Mouse (Mus musculus): Measurements from ENCODE around the gene Pla2g10. TPM values are rescaled to one million over a fixed set of nuclear protein-coding genes. Genes with fewer than 3 reads are reported as not detected.

Gene Pla2g10
- polyA plus RNA-seq, 1 experiment, result not detected

GRCm38 (mm10) chr16:13729428-13729827 lies 1.4 kb downstream of the Pla2g10 start:
- TF ChIP-seq TCF12 (IDR thresholded peaks at IDR 0.05; ENCODE audit: insufficient read depth, poor library complexity, severe bottlenecking) (no peak), REST (IDR thresholded peaks at IDR 0.05; ENCODE audit: insufficient read depth, insufficient read length) (no peak), MYOD1 (IDR thresholded peaks at IDR 0.05; ENCODE audit: control insufficient read depth in 1 of 3, insufficient read length in 2 of 3, low read depth in 2 of 3) (no peak), MYOG (IDR thresholded peaks at IDR 0.05; ENCODE audit: control insufficient read depth in 1 of 3, insufficient read depth in 1 of 3, insufficient read length in 2 of 3, low read depth in 2 of 3) (no peak), MAX (IDR thresholded peaks at IDR 0.05; ENCODE audit: low read depth) (no peak), E2F4 (IDR thresholded peaks at IDR 0.05; ENCODE audit: insufficient read depth) (no peak), USF1 (IDR thresholded peaks at IDR 0.05; ENCODE audit: low read depth) (no peak), POLR2AphosphoS2 (IDR thresholded peaks at IDR 0.05; ENCODE audit: insufficient read length, low read depth) (no peak), SRF (IDR thresholded peaks at IDR 0.05; ENCODE audit: control insufficient read depth, insufficient read length, low read depth) (no peak), TCF3 (IDR thresholded peaks at IDR 0.05; ENCODE audit: insufficient read length, low read depth) (no peak), CEBPB (IDR thresholded peaks at IDR 0.05; ENCODE audit: insufficient read depth, poor library complexity, severe bottlenecking) (no peak), POLR2A (IDR thresholded peaks at IDR 0.05; ENCODE audit: insufficient read length, low read depth) (no peak)
- Histone ChIP-seq H3ac (ENCODE audit: control insufficient read depth, insufficient read length) (no peak overlapping the region), H3K4me2 (ENCODE audit: low read depth) (no peak overlapping the region), H3K36me3 (ENCODE audit: control insufficient read depth, insufficient read depth) (no peaks in the 10 kb centered on the region), H3K4me3 (no peak overlapping the region), H3K27me3 (ENCODE audit: control insufficient read depth, insufficient read depth, insufficient read length) (peaks cover 9% of the 10 kb centered on the region), H3K79me2 (ENCODE audit: control insufficient read depth, insufficient read depth) (no peaks in the 10 kb centered on the region)

DNA sequence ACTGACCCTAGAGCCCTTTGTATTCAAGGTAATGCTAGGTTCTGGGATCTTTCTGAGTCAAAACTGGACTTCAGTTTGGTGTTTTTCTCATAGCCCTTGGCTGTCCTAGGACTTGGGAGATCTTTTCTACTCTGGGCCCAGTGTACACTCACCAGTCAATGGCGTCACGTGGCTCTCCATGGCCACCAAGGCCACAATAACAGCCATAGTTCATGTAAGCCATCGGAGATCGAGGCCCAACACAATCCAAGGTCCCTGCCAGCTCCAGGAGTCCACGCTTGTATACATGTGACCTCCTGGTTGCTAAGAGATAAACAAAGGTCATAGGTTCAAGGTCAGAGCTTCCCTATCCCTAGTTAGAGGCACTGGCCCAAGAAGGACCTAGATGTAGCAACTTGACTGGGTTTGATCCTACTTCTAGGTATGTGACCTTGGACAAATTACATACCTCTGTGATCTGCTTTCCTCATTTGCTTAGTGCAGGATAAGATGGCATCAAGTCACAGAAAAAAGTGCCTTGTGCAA lies 2.9 kb downstream of the Pla2g10 start:
- peaks cover 9% of the 10 kb centered on the region for H3K27me3 ChIP-seq (ENCODE audit: control insufficient read depth, insufficient read depth, insufficient read length)
- H3ac ChIP-seq (ENCODE audit: control insufficient read depth, insufficient read length), result no peak overlapping the region

DNA sequence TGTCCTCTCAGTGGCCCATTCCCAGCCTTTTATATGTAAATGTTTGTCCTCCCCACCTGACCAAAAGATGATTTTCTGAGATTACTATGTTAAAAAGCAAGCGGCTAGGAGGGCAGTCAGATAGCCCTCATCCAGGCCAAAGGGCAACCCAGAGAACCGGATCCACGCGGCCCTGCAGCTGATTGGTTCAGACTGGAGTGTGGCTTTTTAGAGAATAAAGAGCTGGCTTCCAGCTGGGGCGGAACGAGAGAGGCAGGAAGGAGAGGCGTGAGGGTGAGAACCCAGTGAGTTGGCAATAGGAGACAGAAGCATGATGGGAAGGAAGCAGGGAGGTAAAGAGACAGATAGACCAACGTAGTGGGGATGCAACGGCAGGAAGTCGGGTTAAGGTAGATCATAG lies 7.8 kb downstream of the Pla2g10 start:
- no peaks in the 10 kb centered on the region for H3K79me2 ChIP-seq (ENCODE audit: control insufficient read depth, insufficient read depth)
- no peak overlapping the region for H3K4me3 ChIP-seq
- no peak for TF ChIP-seq MYOG (IDR thresholded peaks at IDR 0.05; ENCODE audit: control insufficient read depth in 1 of 3, insufficient read depth in 1 of 3, insufficient read length in 2 of 3, low read depth in 2 of 3)
- no peak for TF ChIP-seq TCF12 (IDR thresholded peaks at IDR 0.05; ENCODE audit: insufficient read depth, poor library complexity, severe bottlenecking)
- TF ChIP-seq SRF (IDR thresholded peaks at IDR 0.05; ENCODE audit: control insufficient read depth, insufficient read length, low read depth), result no peak
- no peak for TF ChIP-seq POLR2AphosphoS2 (IDR thresholded peaks at IDR 0.05; ENCODE audit: insufficient read length, low read depth)
- TF ChIP-seq MAX (IDR thresholded peaks at IDR 0.05; ENCODE audit: low read depth), result no peak
- TF ChIP-seq E2F4 (IDR thresholded peaks at IDR 0.05; ENCODE audit: insufficient read depth), result no peak
- TF ChIP-seq REST (IDR thresholded peaks at IDR 0.05; ENCODE audit: insufficient read depth, insufficient read length), result no peak
- TF ChIP-seq MYOD1 (IDR thresholded peaks at IDR 0.05; ENCODE audit: control insufficient read depth in 1 of 3, insufficient read length in 2 of 3, low read depth in 2 of 3), result no peak
- TF ChIP-seq TCF3 (IDR thresholded peaks at IDR 0.05; ENCODE audit: insufficient read length, low read depth), result no peak
- TF ChIP-seq CEBPB (IDR thresholded peaks at IDR 0.05; ENCODE audit: insufficient read depth, poor library complexity, severe bottlenecking), result no peak
- no peak for TF ChIP-seq POLR2A (IDR thresholded peaks at IDR 0.05; ENCODE audit: insufficient read length, low read depth)
- TF ChIP-seq USF1 (IDR thresholded peaks at IDR 0.05; ENCODE audit: low read depth), result no peak
- H3ac ChIP-seq (ENCODE audit: control insufficient read depth, insufficient read length), result no peak overlapping the region
- H3K27me3 ChIP-seq (ENCODE audit: control insufficient read depth, insufficient read depth, insufficient read length), result no peaks in the 10 kb centered on the region
- no peaks in the 10 kb centered on the region for H3K36me3 ChIP-seq (ENCODE audit: control insufficient read depth, insufficient read depth)
- H3K4me2 ChIP-seq (ENCODE audit: low read depth), result no peak overlapping the region

More for the DNA sequence above, 2.9 kb downstream of the Pla2g10 start:
- Histone ChIP-seq H3K36me3 (ENCODE audit: control insufficient read depth, insufficient read depth) (no peaks in the 10 kb centered on the region), H3K79me2 (ENCODE audit: control insufficient read depth, insufficient read depth) (no peaks in the 10 kb centered on the region), H3K4me3 (no peak overlapping the region), H3K4me2 (ENCODE audit: low read depth) (no peak overlapping the region)
- TF ChIP-seq MAX (IDR thresholded peaks at IDR 0.05; ENCODE audit: low read depth) (no peak), CEBPB (IDR thresholded peaks at IDR 0.05; ENCODE audit: insufficient read depth, poor library complexity, severe bottlenecking) (no peak), USF1 (IDR thresholded peaks at IDR 0.05; ENCODE audit: low read depth) (no peak), MYOD1 (IDR thresholded peaks at IDR 0.05; ENCODE audit: control insufficient read depth in 1 of 3, insufficient read length in 2 of 3, low read depth in 2 of 3) (no peak), POLR2AphosphoS2 (IDR thresholded peaks at IDR 0.05; ENCODE audit: insufficient read length, low read depth) (no peak), MYOG (IDR thresholded peaks at IDR 0.05; ENCODE audit: control insufficient read depth in 1 of 3, insufficient read depth in 1 of 3, insufficient read length in 2 of 3, low read depth in 2 of 3) (no peak), REST (IDR thresholded peaks at IDR 0.05; ENCODE audit: insufficient read depth, insufficient read length) (no peak)

DNA sequence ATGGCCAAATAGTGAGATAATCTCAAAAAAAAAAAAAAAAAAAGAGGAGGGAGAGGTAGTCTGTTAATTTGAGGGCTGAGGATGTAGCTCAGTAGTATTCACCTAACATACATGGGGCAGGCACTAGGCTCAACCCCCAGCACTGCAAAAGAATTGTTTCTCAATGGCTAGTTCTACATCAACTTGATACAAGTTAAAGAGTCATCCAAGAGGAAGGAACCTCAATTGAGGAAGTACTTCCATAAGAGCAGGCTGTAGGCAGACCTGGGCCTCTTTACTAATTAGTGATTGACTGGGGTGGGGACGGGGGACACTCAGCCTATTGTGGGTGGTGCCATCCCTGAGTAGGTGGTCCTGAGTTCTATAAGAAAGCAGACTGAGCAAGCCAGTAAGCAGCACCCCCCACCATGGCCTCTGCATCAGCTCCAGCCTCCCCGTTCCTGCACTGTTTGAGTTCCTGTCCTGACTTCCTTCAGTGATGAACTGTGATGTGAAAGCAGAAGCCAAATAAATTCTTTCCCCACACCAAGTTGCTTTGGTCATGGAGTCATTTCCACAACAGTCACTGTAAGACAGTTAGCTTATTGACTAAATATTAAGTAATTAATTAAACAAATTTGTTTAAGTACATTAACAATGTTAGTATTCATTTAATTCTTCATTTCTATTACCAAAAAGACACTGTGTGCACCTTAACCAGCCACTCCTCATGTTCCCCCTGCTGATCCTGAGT lies 13.8 kb downstream of the Pla2g10 start:
- Histone ChIP-seq H3K36me3 (ENCODE audit: control insufficient read depth, insufficient read depth) (no peaks in the 10 kb centered on the region), H3K27me3 (ENCODE audit: control insufficient read depth, insufficient read depth, insufficient read length) (no peaks in the 10 kb centered on the region), H3K79me2 (ENCODE audit: control insufficient read depth, insufficient read depth) (no peaks in the 10 kb centered on the region), H3K4me2 (ENCODE audit: low read depth) (no peak overlapping the region), H3ac (ENCODE audit: control insufficient read depth, insufficient read length) (no peak overlapping the region), H3K4me3 (no peak overlapping the region)
- TF ChIP-seq TCF3 (IDR thresholded peaks at IDR 0.05; ENCODE audit: insufficient read length, low read depth), result no peak
- TF ChIP-seq MAX (IDR thresholded peaks at IDR 0.05; ENCODE audit: low read depth), result no peak
- TF ChIP-seq TCF12 (IDR thresholded peaks at IDR 0.05; ENCODE audit: insufficient read depth, poor library complexity, severe bottlenecking), result no peak
- no peak for TF ChIP-seq POLR2AphosphoS2 (IDR thresholded peaks at IDR 0.05; ENCODE audit: insufficient read length, low read depth)
- no peak for TF ChIP-seq CEBPB (IDR thresholded peaks at IDR 0.05; ENCODE audit: insufficient read depth, poor library complexity, severe bottlenecking)
- TF ChIP-seq MYOG (IDR thresholded peaks at IDR 0.05; ENCODE audit: control insufficient read depth in 1 of 3, insufficient read depth in 1 of 3, insufficient read length in 2 of 3, low read depth in 2 of 3), result no peak
- TF ChIP-seq MYOD1 (IDR thresholded peaks at IDR 0.05; ENCODE audit: control insufficient read depth in 1 of 3, insufficient read length in 2 of 3, low read depth in 2 of 3), result no peak
- TF ChIP-seq POLR2A (IDR thresholded peaks at IDR 0.05; ENCODE audit: insufficient read length, low read depth), result no peak
- TF ChIP-seq E2F4 (IDR thresholded peaks at IDR 0.05; ENCODE audit: insufficient read depth), result no peak
- no peak for TF ChIP-seq USF1 (IDR thresholded peaks at IDR 0.05; ENCODE audit: low read depth)
- TF ChIP-seq REST (IDR thresholded peaks at IDR 0.05; ENCODE audit: insufficient read depth, insufficient read length), result no peak
- TF ChIP-seq SRF (IDR thresholded peaks at IDR 0.05; ENCODE audit: control insufficient read depth, insufficient read length, low read depth), result no peak

Measured in myocyte (in vitro differentiated cells).